Mouse (Mus musculus) urinary bladder, postnatal 25 days (tissue): ENCODE data around the gene Mettl11b.
"Not testable (repeated sequence)": the region's sequence is repeated elsewhere in the genome, so short reads cannot be mapped to it uniquely, and the experiment has no call there.

ENCODE experiments used
- DNase-seq: peaks from one replicate; pipeline ENCODE4 v3.0.0; 2022; ENCODE audit warnings: low spot score

The Mettl11b gene

GRCm38 (mm10) chr1:163725106-163725759 is at the start of gene Mettl11b:
Gene Mettl11b, minus strand, starts transcription at chr1:163725232.
- no peak for DNase-seq

GRCm38 (mm10) chr1:163757462-163758207 is 32.6 kb upstream of the Mettl11b start:
- no peak for DNase-seq

GRCm38 (mm10) chr1:163751360-163751992 is 26.4 kb upstream of the Mettl11b start:
- no peak for DNase-seq

- no peak for DNase-seq
Measured at GRCm38 (mm10) chr1:163737239-163737533, 12.2 kb upstream of the Mettl11b start.

- DNase-seq, result no peak
Measured at GRCm38 (mm10) chr1:163736441-163737238, 11.6 kb upstream of the Mettl11b start.

DNA sequence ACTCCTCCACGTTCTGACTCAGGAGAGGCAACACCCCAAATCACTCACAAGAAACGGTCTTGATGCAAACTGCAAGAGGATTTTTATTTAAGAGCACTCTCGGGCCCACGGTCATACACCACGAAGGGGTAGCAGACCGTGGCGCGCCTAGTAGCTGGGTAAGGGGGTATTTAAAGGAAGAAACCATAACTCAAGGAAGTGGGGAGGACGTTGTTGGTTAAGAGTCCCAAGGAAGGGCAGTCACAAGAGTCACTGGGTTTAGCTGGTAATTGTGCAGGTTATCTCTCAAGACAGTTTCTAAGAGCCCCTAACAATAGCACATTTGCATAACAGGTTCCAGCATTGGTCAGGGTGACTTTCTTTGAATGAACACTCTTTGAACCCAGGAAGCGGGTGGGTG is 6.1 kb upstream of the Mettl11b start:
- DNase-seq, result not testable (repeated sequence)

DNA sequence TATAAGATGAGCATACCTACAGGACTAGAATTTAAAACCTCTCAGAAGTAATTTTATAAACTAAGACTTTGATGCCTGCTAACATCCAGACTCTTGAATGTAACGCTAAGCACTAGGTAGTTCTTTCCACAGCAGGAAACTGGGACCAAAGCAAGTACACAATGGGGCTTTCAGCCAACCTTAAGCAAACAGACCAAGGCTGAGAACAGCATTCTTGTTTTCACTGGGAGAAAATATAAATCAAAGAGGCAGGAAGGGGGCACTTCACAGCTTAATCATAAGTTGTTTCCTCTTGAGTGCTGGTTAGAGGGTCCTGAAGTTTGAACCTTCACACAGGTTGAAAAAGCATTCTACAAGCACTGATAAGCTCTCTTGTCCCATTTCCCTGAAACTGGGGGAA is 1.1 kb downstream of the Mettl11b start:
- no peak for DNase-seq

- DNase-seq, result no peak
Measured at GRCm38 (mm10) chr1:163708618-163709017, 16.4 kb downstream of the Mettl11b start.

DNA sequence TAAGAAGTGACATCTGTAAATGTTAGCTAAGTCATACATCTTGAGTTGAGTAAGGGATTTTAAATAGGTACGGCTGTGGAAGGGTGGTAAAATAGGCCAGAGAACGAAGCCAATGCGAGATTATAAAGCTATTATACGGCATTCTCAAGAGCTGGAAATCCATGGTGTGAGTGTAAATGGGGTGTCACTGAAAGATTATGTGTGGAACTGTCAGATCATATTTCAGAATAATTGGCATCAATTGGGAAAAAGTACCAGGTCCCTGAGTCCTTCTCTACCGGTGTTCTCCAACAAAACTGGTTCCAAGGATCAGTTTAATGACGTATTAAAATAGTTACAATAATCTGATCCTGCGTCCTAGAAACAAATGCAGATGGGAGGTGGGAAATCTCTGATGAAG is 24.5 kb downstream of the Mettl11b start:
- no peak for DNase-seq

- DNase-seq, result no peak
Measured at GRCm38 (mm10) chr1:163699702-163700101, 25.3 kb downstream of the Mettl11b start.

- no peak for DNase-seq
Measured at GRCm38 (mm10) chr1:163691860-163692259, 33.2 kb downstream of the Mettl11b start.

DNA sequence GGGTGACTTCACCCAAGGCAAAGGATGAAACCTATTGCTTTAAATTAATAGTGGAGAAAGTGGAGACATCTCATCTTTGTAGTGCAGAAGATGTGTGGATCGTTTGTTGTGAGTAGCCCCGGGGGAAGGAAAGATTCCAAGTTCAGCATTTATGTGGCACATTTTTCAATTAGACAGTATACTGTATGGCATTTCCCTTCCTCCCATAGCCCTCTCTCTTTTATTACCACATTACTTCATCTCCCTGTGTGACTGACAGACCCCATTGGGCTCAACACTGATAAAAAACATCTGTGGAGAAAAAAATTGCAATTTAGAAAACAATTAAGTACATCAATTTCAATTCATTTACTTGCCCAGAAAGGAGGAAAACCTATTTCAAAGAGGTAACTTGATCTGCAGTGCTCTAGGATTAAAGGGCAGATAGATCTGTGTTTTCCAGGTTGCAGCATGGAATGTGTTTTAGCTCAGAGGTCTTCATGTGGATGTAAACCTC is 42.0 kb downstream of the Mettl11b start:
- DNase-seq, result no peak

DNA sequence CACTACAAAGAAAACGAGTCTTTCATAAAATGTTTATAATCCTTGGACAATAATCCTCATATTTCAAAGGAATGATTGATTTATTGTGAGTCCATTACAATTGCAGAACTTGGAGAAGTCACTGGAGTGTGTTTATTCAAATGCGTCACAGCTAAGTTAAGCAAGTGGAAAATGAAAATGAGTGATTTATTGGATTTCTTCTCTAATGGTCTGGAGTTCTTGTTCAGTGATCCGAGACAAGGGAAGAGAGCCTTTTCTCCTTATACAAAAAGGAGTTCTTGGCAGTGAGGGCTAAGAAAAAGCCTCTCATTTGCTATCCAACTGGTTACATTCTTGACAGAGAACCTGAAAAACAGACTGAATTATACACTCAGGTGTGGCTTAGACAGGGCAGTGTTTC is 42.9 kb downstream of the Mettl11b start:
- DNase-seq, result no peak

DNA sequence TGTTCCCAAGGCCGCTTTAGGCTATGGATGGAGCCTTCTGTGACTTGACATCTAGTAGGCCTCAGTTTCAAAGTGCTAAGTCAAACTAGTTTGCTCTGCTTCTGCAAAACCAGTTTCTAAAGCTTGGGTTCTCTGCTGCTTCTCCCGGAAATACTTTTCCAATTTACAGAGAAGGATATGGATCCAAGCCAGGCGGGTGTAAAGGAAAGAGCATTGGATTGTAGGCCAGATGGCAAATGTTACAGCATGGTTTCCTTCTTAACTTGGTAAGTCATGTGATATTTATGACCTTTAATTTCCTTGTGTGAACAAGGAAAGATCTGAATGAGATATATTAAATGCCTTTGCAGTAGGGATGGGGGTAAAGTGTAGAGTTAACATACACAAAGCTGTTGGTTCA is 52.2 kb downstream of the Mettl11b start:
- no peak for DNase-seq

DNA sequence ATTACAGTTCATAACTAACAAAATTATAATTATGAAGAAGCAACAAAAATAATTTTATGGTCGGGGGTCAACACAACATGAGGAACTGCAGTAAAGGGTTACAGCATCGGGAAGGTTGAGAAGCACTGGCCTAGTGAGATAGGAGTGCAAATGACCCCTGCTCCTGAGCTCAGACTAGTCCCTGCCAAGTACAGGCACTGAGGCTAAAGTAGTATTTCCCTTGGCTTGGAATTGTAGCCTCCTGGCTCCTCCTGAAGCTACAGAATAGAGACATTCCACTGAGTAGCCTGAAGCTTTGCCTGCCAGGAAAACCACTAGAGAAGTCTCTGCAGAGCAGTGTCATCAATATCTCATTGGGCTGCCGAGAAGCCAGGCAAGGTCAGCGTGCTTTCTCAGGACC is 53.7 kb downstream of the Mettl11b start:
- DNase-seq, result no peak

- no peak for DNase-seq
Measured at GRCm38 (mm10) chr1:163670702-163671101, 54.3 kb downstream of the Mettl11b start.

DNA sequence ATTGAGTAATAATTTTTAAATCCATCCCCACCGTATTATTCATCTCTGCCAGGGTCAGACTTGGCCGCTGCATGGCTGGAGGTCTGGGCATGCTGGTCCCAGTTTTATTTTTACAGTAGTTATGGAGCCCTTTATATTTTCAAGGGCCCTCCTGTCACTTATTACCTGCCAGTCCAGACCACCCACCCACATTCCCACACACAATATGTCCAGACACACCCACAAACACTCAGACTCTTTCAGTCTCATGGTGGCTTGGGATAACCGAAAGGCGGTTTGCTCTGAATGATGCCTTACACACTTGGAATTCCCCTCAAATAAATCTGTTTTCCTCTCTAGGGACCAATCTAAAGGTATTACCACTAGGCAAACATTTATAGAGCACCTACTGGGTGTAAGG is 55.1 kb downstream of the Mettl11b start:
- DNase-seq, result no peak

GRCm38 (mm10) chr1:163662416-163662815 is 62.6 kb downstream of the Mettl11b start:
- no peak for DNase-seq

- no peak for DNase-seq
Measured at GRCm38 (mm10) chr1:163658535-163658928, 66.5 kb downstream of the Mettl11b start.

DNA sequence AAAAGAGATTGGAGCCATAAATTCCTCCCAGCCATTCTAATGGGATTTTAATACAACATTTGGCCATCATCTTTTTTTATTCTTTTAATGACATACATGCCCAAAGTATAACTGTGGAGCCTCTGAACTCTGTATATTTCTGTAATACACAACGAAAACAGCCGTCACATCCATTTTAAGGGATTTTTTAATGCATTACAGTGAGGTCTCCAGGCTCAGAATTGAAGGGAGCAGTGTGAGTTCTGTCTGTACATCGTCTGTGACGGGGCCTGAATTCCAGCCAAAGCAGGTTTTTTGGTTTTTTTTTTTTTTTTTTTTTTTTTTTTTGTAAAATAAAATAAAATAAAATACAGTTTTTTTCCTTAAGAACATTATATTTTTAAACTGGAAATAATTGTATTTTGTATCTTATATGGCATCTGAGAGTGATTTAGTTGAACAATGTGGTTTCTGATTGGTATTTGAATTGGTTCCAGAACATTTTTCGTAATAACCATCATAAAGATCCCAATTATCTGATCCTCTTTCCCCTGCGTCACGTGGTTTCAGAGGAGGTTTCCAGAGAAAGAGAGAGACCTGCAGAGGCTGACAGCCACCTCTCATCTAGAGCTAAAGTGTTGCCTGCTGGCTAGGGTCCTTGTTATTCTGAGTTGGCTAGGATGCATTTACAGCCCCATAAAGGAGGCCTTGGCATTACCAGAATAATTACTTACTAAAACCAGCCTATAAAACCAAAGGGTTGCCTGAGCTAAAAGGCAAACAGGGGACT is 67.1 kb downstream of the Mettl11b start:
- no peak for DNase-seq

DNA sequence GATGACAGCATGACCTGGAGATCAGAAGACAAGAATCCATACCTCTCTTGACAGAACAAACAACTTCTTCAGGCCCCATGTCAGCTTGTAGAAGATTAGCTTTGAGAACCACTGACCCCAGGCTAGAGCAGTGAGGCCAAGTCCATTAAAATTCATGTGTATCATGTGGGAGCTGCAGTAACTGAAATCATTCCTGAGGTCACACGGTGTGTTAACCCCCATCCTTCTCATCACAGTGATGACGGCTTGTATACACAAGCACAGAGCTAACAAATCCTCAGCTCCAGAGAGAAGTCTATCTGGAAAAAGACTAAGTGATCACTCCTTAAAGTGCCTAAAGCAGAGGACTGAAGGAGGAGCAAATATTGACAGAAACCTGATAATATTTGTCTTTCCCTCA is 68.0 kb downstream of the Mettl11b start:
- DNase-seq, result no peak

DNA sequence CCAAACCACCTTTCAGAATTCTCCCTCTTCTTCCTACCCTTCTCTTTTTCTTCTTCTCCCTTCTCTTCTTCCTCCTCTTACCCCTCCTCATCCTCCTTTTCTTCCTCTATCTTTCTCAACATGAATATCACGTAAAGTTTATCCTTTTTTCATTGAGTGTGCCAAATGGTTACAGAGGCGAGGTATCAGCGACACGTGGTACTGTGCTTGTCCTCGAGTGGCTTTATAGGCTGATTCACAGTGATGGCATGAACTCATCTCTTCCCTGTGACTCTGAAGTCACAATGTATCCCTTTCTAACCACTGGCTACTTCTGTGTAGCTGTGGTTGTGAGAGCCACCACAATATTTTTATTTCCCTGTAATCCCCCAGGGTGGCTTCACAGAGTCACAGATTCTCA is 68.6 kb downstream of the Mettl11b start:
- DNase-seq, result no peak
